Mouse (Mus musculus): Measurements from ENCODE around the gene Skiv2l.

Gene Skiv2l

DNA sequence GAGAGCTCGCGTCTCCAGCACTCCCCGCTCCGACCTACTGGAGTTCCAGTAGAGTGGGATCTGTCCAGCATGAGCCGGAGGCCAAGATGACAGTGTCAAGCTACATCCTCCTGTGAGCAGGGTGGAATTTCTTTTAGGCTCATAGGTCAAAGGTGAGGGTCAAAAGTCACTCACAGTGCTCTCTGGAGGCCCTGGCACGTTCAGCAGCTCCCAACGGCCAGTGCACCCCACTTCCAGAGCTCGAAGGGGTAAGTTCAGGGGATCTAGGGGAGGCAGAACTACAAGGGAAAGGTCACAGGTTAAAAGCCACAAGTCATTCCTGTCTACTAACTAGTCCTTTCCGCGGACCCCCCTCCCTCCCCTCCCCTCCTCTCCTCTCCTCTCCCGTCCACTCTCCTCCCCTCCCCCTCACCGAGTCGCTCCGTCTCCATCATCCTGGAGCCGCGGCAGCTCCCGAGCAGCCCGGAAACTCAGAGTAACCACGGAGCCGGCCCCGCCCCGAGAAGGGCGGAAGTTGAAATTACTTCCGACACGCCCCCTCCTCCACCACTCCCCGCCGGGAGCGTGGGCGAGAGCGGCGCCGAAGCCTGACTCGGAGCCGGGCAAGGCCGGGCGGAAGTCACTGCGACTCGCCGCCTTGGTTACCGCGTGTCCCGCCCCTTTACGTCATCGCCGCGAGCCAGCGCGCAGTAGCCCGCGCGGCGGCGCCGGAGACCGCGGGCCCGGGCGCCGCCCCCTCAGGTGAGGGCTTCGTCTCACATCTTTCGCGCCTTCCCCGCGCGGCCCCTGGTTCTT lies at the start of gene Skiv2l, which contains the start of gene Nelfe:
Skiv2l (minus strand) TSS at position 489 of the 795 bp plus-strand sequence.
Nelfe (plus strand) TSS at position 670 of the 795 bp plus-strand sequence.
- DNase-seq (ENCODE audit: low spot score) = peak; percentile 97

DNA sequence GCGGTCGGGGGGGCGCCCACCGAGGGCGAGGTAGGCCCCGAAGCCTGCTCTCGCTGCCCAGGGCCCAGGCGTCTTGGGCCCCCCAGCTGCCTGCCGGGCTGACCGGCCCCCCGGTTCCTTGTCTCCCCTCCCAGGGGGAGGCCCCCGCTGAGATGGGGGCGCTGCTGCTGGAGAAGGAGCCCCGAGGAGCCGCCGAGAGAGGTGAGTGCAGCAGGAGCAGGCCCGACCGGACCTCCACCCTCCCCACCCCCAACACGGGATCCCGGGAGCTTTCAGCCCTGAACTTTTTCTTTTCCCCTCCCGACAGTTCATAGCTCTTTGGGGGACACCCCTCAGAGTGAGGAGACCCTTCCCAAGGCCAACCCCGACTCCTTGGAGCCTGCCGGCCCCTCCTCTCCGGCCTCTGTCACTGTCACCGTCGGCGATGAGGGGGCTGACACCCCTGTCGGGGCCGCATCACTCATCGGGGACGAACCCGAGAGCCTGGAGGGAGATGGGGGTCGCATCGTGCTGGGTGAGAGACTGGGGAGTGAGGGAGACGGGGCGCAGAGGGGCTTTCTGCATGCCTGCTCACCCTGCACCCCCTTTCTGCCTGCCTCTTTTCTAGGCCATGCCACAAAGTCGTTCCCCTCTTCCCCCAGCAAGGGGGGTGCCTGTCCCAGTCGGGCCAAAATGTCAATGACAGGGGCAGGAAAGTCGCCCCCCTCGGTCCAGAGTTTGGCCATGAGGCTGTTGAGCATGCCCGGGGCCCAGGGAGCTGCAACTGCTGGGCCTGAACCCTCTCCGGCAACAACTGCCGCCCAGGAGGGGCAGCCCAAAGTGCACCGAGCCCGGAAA lies 49.3 kb upstream of the Skiv2l start:
- peak; percentile 48 for DNase-seq (ENCODE audit: low spot score)

DNA sequence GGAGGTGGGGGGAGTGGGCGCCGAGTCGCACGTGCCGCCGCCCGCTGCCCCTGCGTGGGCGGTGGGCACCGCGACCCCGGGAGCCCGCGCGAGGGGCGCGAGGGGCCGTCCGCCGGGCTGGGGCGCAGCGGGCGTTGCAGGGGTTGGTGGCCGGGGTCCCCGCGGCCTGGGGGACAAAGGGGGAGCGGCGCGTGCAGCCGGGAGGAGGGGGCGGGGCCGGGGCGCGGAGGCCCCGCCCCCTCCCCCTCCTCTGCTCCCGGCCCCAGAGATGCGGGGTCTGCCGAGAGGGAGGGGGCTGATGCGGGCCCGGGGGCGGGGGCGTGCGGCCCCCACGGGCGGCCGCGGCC lies 48.7 kb upstream of the Skiv2l start:
- no peak for DNase-seq (ENCODE audit: low spot score)

DNA sequence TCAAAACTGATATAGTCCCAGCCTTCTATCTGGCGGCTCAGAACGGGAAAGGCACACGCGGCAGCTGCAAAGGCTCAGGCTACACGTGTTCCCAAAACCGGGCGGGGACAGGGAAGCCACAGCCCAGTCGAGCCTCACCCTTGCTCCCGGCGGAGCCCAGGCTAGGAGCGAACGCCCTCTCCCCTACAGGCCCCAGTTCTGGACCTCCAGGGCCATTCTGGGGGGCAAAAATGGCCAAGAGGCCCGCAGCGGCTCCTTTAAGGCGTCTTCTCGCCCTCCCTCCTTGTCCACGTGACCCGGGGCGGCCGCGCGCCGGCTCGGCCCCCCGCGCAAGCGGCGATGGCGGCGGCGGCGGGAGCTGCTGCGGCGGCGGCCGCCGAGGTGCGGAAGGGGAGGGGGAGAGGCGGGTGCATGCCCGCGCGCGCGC lies 48.2 kb upstream of the Skiv2l start, which contains the start of the genes C2 and Ehmt2:
C2 (minus strand) TSS at position 106 of the 427 bp plus-strand sequence.
Ehmt2 (plus strand) TSS at position 310 of the 427 bp plus-strand sequence.
- DNase-seq (ENCODE audit: low spot score) = peak; percentile 76

DNA sequence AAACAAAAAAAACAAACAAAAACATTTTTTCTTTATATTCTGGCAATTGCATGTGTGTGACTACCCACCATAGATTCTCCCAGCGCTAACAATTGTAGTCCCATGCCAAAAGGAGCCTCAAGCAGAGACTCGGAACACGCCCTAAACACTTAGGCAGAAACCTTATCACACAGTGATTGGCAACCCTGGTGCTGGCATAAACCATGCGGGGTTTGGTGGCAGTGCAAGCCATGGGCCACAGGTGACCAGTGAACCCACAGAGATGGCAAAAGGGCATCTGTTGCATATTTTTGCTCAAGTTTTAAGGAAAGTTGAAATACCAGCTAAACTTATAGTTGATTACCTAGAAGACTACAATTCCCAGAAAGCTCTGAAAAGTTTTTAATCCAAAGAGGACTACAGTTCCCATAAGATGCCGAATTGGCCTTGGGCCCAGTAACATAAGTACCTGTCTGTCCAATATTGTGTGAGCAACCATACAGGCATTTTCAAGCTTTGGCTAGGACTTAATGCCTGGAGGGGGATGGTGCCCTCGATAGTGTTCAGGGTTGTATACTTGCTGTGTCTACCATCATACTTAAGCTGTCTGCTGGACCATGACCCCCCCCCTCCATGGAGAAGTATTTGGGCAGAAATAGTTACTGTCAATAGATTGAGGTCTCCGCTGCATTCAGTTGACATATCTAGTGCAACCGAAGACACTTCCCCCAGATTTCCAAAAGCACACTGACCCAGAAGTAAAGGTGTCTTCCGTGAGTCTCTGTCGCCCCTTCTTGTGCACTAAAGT lies 47.6 kb upstream of the Skiv2l start:
- DNase-seq (ENCODE audit: low spot score) = no peak

DNA sequence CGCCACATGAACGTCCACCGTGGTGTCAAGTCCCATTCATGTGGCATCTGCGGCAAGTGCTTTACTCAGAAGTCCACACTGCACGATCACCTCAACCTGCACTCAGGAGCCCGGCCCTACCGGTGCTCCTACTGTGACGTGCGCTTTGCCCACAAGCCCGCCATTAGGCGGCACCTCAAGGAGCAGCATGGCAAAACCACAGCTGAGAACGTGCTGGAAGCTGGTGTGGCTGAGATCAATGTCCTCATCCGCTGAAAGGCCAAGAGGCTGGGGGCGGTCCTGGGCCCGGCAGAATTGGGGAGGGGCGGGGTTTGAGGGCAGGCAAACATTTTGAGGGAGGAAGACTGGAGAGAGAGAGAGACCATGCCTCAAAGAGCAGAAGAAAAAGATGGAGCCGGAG lies 46.4 kb upstream of the Skiv2l start:
- DNase-seq (ENCODE audit: low spot score) = no peak

DNA sequence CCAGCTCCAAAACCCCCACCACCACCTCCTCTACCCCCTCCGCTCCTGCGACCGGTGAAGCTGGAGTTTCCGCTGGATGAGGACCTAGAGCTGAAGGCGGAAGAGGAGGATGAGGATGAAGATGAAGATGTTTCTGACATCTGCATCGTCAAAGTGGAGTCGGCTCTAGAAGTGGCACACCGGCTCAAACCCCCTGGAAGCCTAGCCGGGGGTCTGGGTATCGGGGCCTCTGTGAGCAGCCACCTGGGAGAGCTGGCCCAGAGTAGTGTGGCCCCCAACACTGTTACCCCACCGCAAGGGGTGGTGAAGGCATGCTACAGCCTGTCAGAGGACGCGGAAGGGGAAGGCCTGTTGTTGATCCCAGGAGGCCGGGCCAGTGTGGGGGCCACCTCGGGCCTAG lies 45.7 kb upstream of the Skiv2l start:
- no peak for DNase-seq (ENCODE audit: low spot score)

DNA sequence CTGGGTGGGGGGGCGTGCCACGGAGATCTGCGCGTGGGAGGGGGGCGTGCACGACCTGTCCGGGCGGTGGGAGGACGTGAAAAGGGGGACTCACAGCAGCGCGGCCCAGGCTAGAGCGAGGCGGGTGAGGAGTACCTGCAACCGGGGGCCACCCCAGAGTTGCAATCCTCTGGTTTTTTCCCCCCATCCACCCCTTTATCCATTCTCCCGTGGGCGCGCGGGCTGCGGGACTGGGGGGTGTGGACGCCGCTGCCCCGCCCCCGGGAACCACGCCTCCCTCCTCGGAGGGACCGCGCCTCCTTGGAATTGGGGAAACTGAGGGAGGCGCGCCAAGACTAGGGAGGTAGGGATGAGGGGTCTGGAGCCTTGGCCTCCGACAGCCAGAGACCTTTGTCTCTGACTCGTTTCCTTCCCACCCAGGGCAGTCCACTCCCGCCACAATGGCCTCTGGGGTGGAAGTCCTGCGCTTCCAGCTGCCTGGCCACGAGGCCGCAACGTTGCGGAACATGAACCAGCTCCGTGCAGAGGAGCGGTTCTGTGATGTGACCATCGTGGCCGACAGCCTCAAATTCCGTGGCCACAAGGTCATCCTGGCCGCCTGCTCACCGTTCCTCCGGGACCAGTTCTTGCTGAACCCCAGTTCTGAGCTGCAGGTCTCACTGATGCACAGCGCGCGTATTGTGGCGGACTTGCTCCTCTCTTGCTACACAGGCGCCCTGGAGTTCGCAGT lies 45.0 kb upstream of the Skiv2l start:
- peak; percentile 68 for DNase-seq (ENCODE audit: low spot score)

DNA sequence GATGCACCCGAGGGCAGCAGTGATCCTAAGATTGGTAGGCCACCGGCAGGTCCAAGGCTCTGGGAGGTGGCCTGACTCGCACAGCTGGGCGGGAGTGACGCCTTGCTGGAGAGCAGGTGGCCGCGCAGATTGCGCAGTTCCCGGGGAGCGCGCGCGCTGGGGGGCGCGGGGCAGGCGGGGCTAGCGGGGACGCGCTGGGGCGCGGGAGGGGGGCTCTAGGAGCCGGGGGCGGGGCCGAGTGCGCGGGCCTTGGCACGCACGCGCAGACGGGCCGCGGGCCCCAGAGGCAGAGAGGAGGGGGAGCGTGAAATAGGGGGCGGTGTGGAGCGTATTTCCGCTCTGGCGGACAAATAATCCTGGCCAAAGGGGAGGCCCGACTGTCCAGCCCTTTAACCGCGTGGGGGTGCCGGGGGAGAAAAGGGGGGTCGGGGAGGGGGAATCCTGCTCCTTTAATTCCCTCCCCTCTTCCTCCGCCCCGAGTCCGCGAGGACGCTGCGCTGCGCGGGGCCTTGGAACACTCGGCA lies 44.1 kb upstream of the Skiv2l start:
- peak; percentile 94 for DNase-seq (ENCODE audit: low spot score)

DNA sequence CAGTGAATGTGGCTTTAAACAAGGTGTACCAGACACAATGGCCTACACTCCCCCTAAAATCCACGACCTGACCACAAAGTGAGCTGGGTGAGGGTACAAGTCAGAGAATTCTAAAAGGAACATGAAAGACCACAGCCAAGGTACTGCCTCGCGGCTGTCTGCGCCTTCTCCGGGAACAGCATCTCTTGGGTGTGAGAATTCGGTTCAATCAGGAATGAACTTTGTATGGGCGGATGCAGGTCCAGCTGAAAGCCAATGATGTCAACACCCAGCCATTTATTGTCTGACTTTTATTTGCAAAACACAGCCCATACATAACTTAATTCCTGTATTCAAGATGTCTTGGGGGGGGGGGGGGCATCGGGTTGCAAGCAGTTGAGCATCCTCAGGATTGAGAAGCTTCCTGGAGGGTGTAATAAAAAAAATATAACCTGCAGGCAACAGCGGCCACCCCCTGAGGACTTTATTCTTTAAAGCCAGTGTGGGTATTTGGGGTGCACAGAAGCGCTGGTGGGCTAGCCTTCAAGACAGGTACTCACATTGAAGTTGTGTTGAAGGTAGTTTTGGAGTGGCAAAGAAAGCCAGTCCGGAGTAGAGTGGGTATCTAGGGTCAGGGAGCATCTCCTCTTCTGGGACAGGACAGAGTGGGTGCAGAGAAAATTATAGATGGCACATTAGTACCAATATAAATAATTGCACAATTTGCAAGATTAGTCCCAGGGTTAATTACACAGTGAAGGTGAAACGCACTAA lies 43.2 kb upstream of the Skiv2l start:
- no peak for DNase-seq (ENCODE audit: low spot score)

DNA sequence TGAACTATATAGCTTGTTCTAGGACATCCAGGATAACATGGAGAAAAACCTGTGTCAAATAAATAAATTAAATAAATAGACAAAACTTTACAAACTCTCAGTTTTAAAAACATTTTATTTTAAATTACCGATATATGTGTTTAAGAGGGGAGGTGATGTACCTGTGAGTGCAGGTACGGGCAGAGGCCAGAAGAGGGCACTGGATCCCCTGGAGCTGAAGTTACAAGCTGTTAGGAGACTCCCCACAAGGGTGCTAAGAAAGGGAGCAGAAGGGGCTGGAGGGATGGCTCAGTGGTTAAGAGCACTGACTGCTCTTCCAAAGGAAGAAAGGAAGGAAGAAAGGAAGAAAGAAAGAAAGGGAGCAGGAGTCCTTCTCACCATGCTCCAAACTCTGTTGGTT lies 41.4 kb upstream of the Skiv2l start:
- DNase-seq (ENCODE audit: low spot score) = no peak

DNA sequence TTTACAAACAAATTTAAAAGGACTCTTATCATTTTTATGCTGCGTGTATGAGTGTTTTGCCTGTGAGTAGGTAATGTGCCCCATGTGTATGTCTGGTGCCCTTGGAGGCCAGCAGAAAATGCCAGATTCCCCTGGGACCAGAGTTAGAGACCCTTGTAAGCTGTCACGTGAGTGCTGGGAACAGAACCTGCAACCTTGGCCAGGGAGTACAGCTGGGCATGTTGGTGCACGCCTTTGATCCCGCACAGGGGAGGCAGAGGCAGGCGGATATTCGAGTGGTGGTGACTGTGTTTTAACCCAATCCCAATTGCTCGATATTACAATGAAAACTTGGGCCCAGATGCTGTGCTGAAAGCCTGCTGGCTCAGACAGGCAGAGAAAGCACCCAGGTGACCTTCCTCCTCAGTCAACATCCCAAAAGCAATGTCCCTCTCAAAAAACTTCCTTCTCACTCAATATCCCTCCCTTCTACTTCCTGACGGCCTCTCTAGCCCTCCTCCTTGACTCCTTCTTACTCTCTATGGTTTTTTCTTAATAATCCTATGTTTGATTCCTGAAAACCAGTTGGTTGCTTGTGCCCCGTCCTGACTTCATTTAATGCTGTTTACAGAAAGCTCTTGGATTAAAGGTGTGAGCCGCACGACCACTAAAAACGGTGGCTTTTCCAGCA lies 40.2 kb upstream of the Skiv2l start:
- no peak for DNase-seq (ENCODE audit: low spot score)

DNA sequence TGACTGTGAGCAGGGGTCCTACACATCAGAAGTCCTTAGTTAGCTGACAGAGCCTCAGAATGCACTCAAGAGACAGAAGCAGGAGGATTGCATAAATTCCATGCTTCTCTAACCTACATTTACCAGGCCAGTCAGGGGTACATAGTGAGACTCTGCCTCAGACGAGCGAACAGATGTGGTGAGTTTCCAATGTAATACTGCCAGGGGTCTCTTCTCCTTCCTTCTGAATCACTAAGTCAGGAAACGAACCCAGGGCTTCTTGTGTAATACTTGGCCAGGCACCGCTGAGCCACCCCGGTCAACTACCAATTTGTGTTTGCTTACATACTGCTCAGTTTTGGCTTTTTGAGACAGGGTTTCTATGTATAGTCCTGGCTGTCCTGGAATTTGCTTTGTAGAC lies 37.9 kb upstream of the Skiv2l start:
- no peak for DNase-seq (ENCODE audit: low spot score)

DNA sequence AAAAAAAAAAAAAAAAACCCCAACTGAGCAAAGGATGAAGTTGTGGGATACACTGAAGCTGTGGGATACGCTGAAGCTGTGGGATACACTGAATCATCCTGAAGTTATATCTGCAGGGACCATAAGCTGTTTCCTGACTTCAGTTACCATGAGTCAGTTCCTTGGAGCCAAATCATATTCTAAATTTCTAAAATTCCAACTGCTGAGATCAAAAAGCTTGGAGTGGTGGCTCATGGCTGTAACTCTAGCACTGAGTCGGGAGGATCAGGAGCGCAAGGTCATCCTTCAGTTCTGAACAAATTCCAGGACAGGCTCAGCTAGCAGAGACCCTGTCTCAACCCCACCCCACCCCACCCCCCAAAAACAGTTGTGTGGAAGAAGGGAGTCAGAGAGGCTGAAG lies 35.6 kb upstream of the Skiv2l start:
- no peak for DNase-seq (ENCODE audit: low spot score)

DNA sequence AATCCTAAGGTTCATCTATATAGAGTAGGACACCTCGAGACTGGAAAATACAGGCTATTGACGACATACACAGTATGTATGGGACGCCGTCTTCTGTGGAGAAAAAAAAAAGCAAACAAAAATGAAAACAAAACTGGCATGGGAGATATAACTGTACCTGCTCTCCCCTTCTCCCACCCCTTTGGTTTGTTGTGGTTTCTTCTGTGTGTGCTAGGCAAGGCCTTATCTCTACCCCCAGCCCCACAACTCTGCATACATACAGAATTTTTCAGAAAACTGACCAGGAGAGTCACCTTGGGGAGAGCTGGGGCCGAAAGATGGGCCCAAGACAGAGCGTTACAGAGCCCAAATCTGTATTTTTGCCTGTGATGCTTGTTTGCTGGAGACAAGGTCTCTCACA lies 34.7 kb upstream of the Skiv2l start:
- DNase-seq (ENCODE audit: low spot score) = no peak

DNA sequence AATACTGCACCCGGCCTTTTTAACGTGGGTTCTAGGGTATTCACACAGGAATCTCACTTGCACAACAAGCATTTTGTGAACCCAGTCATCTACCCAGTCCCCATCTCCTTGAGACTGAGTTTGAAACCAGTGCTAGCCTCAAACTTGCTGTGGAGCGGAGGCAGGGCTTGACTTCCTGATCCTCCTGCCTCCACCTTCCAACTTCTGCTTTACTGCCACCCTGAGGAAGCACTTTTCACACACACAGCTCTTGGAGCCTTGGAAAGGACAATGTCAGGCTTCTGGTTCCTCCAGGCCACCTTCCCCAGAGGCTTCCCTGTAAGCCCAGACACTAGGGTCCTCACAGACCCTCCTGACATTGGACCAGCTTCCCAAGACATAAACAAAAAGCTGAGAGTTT lies 33.3 kb upstream of the Skiv2l start:
- DNase-seq (ENCODE audit: low spot score) = no peak

DNA sequence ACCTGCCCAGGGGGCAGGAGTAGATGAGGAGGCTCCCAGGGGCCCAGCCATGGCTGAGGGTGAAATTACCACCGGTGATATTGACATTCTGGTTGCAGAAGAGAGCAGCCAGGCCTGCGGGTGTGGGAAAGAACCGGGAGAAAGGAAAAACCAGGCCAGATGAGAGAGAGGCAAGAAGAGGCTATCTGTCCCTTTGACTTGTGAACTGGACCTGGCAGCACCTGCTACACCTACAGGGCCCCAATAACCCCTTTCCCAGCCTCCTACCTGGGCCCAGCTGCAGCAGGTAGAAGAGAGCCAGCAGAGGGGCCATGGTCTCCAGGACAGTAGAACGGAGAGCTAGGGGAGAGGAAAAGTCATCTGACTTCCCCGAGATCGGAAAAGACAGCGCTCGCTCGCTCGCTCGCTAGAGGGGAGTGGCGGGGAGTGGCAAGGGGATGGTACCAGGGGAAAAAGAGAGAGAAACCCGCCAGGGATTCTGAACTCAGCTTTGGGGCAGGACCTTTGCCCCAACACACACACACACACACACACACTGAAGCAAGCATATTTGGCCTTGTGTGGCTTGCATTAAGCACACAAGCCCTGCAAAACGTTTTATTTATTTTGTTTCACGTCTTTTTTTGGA lies 31.8 kb upstream of the Skiv2l start, which contains the start of gene Gm20547:
Gm20547 (minus strand) TSS at position 360 of the 628 bp plus-strand sequence.
- DNase-seq (ENCODE audit: low spot score) = no peak

DNA sequence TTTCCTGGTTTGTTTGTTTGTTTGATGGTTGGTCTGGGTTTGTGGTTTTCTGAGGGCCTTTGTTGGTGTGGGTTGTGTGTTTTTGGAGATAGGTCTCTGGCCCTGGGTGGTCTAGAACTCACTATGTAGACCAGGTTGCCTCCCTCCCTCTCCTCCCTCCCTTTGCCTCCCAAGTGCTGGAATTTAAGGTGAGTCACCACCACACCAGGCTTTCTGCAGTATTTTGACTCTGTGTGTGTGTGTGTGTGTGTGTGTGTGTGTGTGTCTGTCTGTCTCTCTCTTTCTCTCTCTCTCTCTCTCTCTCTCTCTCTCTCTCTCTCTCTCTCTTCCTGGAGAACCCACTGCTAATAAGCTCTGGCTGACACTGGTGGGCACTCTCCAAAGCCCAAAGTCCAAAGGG lies 31.2 kb upstream of the Skiv2l start:
- DNase-seq (ENCODE audit: low spot score) = no peak

DNA sequence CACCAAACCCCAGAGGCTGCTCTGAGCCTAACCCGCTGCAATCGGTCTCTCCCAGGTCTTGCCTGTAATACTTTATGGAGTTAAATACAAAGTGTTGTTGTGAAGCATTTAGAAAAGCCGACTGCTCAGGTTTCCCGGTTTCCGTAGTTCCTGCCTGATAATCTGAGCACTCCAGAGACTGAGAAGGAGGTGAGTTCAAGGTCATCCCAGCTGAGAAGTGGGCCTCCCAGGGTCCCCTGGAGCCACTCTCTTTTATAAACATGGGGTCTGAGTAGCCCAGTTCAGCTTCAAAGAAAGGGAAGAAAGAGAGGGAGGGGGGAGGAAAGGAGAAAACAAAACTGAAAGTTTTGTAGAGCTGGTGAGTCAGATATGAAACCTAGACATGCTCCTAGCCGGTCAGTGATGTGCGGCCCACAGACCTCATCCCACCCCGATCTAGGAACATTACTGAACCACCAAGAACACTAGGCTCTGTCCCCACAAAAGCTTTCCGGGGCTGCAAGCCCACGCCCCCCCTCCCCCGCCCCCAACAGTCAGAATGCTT lies 29.4 kb upstream of the Skiv2l start, which contains the start of gene Zbtb12:
Zbtb12 (plus strand) TSS at position 148 of the 544 bp plus-strand sequence.
- no peak for DNase-seq (ENCODE audit: low spot score)

All from urinary bladder, postnatal 25 days (tissue).